In genomic region chr12:107980261-107980961, GRCm38 (mm10) we compare ENCODE assay signal across 8 mouse cellular contexts. TPM values are rescaled to one million over a fixed set of nuclear protein-coding genes. Genes with fewer than 3 reads are reported as not detected.
DNase-seq lines count a peak whose midpoint lies in the region; ATAC-seq lines count a peak whose summit lies in the region.

No protein-coding gene starts in this region.

- no peaks in the 10 kb centered on the region for H3K36me3 ChIP-seq in limb, embryonic 10.5 days
- H3K36me3 ChIP-seq in neural tube, embryonic 15.5 days, result no peaks in the 10 kb centered on the region

- no peak for ATAC-seq in neural tube, embryonic 15.5 days (ENCODE audit: low FRiP score)
- ATAC-seq in granulocyte monocyte progenitor cell, adult 5-6 weeks (replicated peaks; ENCODE audit: poor library complexity, severe bottlenecking), result no peak; the same call in 1 of the 2 replicates
- ATAC-seq in frontal cortex, adult (ENCODE audit: low TSS enrichment), result no peak

- 0 out of 2 replicates have a peak, but pooled peaks cover 4% of the 10 kb centered on the region for H3K27me3 ChIP-seq in limb, embryonic 10.5 days (ENCODE audit: low read depth, poor library complexity, severe bottlenecking)
- no peaks in the 10 kb centered on the region for H3K27me3 ChIP-seq in neural tube, embryonic 15.5 days (replicated peaks)

- H3K9me3 ChIP-seq in limb, embryonic 10.5 days (replicated peaks), result no peaks in the 10 kb centered on the region
- no peaks in the 10 kb centered on the region for H3K9me3 ChIP-seq in neural tube, embryonic 15.5 days (replicated peaks)

- H3K4me1 ChIP-seq in limb, embryonic 10.5 days, result peaks cover 88% of the 10 kb centered on the region
- H3K4me1 ChIP-seq in neural tube, embryonic 15.5 days, result peaks cover 70% of the 10 kb centered on the region

- intact Hi-C loops in heart, postnatal 14 days (cut with DNase I), result no loop called here

- peak overlapping the region; percentile 98 for H3K27ac ChIP-seq in limb, embryonic 10.5 days
- H3K27ac ChIP-seq in neural tube, embryonic 15.5 days (replicated peaks), result no peak overlapping the region

- no peak overlapping the region; the same call in 1 of the 2 replicates for H3K9ac ChIP-seq in neural tube, embryonic 15.5 days (replicated peaks)

- peak; percentile 37 for DNase-seq in adrenal gland, adult 2 months
- no peak for DNase-seq in adrenal gland, adult 8-10 months
- DNase-seq in adrenal gland, postnatal 14 days, result peak; percentile 61
- peak; percentile 25 to 41 for DNase-seq in heart, postnatal 14 days
- DNase-seq in limb, embryonic 10.5 days (ENCODE audit: low spot score), result peak; percentile 91

- peak overlapping the region; percentile 64 for H3K4me2 ChIP-seq in neural tube, embryonic 15.5 days

- 1% methylated on average over 49 of the region's 51 CpGs for WGBS in limb, embryonic 10.5 days
- WGBS in neural tube, embryonic 15.5 days, result 3% methylated on average over 47 of the region's 51 CpGs

- H3K4me3 ChIP-seq in limb, embryonic 10.5 days, result peak overlapping the region; percentile 52
- H3K4me3 ChIP-seq in neural tube, embryonic 15.5 days (replicated peaks), result peak overlapping the region; percentile 28

RNA-seq across cellular contexts. Expression of gene Bcl11b, which starts 23.0 kb away (rescaled TPM):
- total RNA-seq in adrenal gland, adult 2 months (2021), result under 1 TPM; 0.20 to 0.59 TPM
- 0.66 and 1.3 TPM in 2 replicates for polyA plus RNA-seq in adrenal gland, adult 2 months (2012; rRNA removed)
- under 1 TPM; 0.17 to 0.80 (median 0.55) TPM for total RNA-seq in adrenal gland, adult 8-10 months (2022)
- 1.0 and 4.7 TPM in 2 replicates for total RNA-seq in adrenal gland, postnatal 14 days (2021)
- 1 to 10 TPM; 1.2 to 8.6 TPM for total RNA-seq in heart, postnatal 14 days (2021)
- polyA plus RNA-seq in limb, embryonic 10.5 days (2016; fragmentation: Nextera tagmentation; extraction: Ambion mirVana), result 5.4 and 7.8 TPM in 2 replicates
- polyA plus RNA-seq in neural tube, embryonic 15.5 days (2015; fragmentation: Nextera tagmentation; extraction: Ambion mirVana), result 21.6 and 22.2 TPM in 2 replicates
- total RNA-seq in granulocyte monocyte progenitor cell, adult 5-6 weeks (2014; fragmentation: Nextera tagmentation), result not detected in 2 replicates
- not detected in 2 replicates for total RNA-seq in granulocyte monocyte progenitor cell, adult 5-6 weeks (2017)
